Mouse (Mus musculus) liver, embryonic 11.5 days (tissue): Measurements from ENCODE around the gene Fgfr2. TPM values are rescaled to one million over a fixed set of nuclear protein-coding genes. Genes with fewer than 3 reads are reported as not detected.
"Not testable (repeated sequence)": the region's sequence is repeated elsewhere in the genome, so short reads cannot be mapped to it uniquely, and the experiment has no call there.

Experiments
- ATAC-seq: fragments of 200-750 bp; cut with Nextera tagmentation; replicated peaks from 2 replicates; pipeline ENCODE4 v1.8.0; 2017; ENCODE audit warnings: moderate number of reproducible peaks, mild to moderate bottlenecking, moderate TSS enrichment, moderate library complexity; ENCODE audit not compliant: low FRiP score
- DNase-seq: peaks from one replicate; pipeline ENCODE4 v3.0.0-alpha.2; 2017; ENCODE audit warnings: low spot score
- H3K27ac ChIP-seq: fragments of 300-500 bp; sonication (generic); 2 replicates; pipeline ENCODE4 v1.5.1; 2014; ENCODE audit warnings: mild to moderate bottlenecking, low read depth, low read length, control low read depth
- H3K27me3 ChIP-seq: fragments of 300-500 bp; sonication (generic); replicated peaks from 2 replicates; pipeline ENCODE4 v1.6.1; 2014; ENCODE audit warnings: low read length, mixed read lengths; ENCODE audit not compliant: control insufficient read depth, insufficient read depth
- H3K36me3 ChIP-seq: fragments of 300-500 bp; sonication (generic); 2 replicates; pipeline ENCODE4 v1.6.1; 2014; ENCODE audit warnings: mild to moderate bottlenecking, low read length, moderate library complexity, mixed read lengths; ENCODE audit not compliant: control insufficient read depth, insufficient read depth
- H3K4me1 ChIP-seq: fragments of 300-500 bp; sonication (generic); replicated peaks from 2 replicates; pipeline ENCODE4 v1.6.1; 2014; ENCODE audit warnings: low read length, mixed read lengths; ENCODE audit not compliant: control insufficient read depth, insufficient read depth
- H3K4me2 ChIP-seq: fragments of 300-500 bp; sonication (generic); 2 replicates; pipeline ENCODE4 v1.6.1; 2014; ENCODE audit warnings: mild to moderate bottlenecking, control low read depth, moderate library complexity
- H3K4me3 ChIP-seq: fragments of 300-500 bp; sonication (generic); 2 replicates; pipeline ENCODE4 v1.5.1; 2014; ENCODE audit warnings: low read depth, low read length, control low read depth
- H3K9ac ChIP-seq: fragments of 300-500 bp; sonication (generic); 2 replicates; pipeline ENCODE4 v1.6.1; 2014; ENCODE audit warnings: low read depth, low read length, control low read depth
- H3K9me3 ChIP-seq: fragments of 300-500 bp; sonication (generic); 2 replicates; pipeline ENCODE4 v1.6.1; 2016; ENCODE audit warnings: low read length, inconsistent platforms, mixed read lengths; ENCODE audit not compliant: control insufficient read depth
- WGBS: fragments of 180-500 bp; shearing (Covaris S2); extraction: QIAGEN DNeasy Blood & Tissue Kit; methylation state at CpG from one replicate; pipeline ENCODE4 v1.1.7; 2014; 5-methylcytosine and 5-hydroxymethylcytosine counted together
- polyA plus RNA-seq: library from polyadenylated mRNA; unstranded; fragments of >200 nt; fragmentation: Nextera tagmentation; extraction: Ambion mirVana; gene quantifications from 2 replicates; pipeline ENCODE4 v1.2.1, GENCODE M21; 2014

Gene Fgfr2
- polyA plus RNA-seq, 1 experiment from 2014 or later: 32.6 TPM

DNA sequence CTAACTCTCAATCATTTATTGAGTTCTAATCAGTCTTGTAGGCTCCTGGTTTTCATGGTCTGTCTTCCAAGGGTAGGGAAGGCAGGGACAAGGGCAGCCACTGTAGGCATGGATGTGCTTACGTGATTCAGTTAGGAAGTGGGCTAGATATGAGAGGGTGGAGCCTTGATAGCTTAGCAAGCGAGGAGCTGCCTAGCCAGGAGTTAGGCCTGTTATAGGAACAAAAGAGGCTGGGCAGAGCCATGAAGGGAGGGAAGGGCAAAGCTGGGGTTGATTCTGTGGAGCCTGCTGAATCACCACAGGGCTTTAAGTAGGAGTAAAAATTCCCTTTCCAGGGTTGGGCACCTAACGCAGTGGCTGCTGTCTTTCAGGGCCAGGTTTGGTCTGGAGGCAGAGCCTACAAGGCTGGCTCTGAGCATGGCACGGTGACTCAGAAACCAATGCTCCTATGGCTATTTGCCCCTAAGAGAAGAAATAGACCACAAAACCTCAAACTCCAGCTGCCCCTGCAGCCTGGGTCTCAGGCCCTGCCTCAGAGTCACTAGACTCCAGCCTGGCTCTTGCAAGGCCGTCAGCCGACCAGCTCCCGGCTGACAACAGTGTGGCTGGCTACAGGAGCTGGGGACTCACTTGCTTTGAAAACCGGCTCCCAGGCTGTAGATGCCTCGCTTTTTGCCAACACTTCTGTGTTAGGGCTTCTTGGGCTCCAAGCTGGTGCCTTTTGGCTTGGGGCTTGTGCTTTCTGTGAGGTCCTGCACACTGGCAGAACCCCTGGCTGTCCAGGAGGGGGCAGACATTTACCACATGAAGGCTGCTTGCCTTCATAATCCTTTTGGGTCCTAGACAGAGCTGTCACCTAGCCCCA is 2449.7 kb downstream of the Fgfr2 start:
- no peak for DNase-seq

GRCm38 (mm10) chr7:130671301-130671700 is 2451.8 kb downstream of the Fgfr2 start:
- Histone ChIP-seq H3K4me3 (no peak overlapping the region), H3K4me2 (no peak overlapping the region), H3K27me3 (no peaks in the 10 kb centered on the region), H3K9ac (no peak overlapping the region), H3K9me3 (no peaks in the 10 kb centered on the region), H3K36me3 (no peaks in the 10 kb centered on the region; the same call in 1 of the 2 replicates), H3K27ac (no peak overlapping the region), H3K4me1 (peaks cover 22% of the 10 kb centered on the region)
- no peak for DNase-seq
- no peak for ATAC-seq
- 61% methylated on average over 6 of the region's 6 CpGs for WGBS

More for the DNA sequence above, 2449.7 kb downstream of the Fgfr2 start:
- Histone ChIP-seq H3K9me3 (no peaks in the 10 kb centered on the region), H3K27ac (no peak overlapping the region), H3K27me3 (no peaks in the 10 kb centered on the region), H3K4me1 (peaks cover 22% of the 10 kb centered on the region), H3K9ac (no peak overlapping the region), H3K4me3 (no peak overlapping the region), H3K36me3 (no peaks in the 10 kb centered on the region; the same call in 1 of the 2 replicates), H3K4me2 (no peak overlapping the region)
- 53% methylated on average over 9 of the region's 9 CpGs for WGBS
- ATAC-seq: 0 out of 2 replicates have a peak, but pooled peaks have one; percentile 40

GRCm38 (mm10) chr7:130670358-130670757 is 2452.8 kb downstream of the Fgfr2 start:
- H3K4me1 ChIP-seq: peaks cover 22% of the 10 kb centered on the region
- H3K9ac ChIP-seq: no peak overlapping the region
- ATAC-seq: no peak
- no peaks in the 10 kb centered on the region for H3K27me3 ChIP-seq
- H3K9me3 ChIP-seq: no peaks in the 10 kb centered on the region; the same call in 1 of the 2 replicates
- H3K4me2 ChIP-seq: no peak overlapping the region
- DNase-seq: no peak
- no peaks in the 10 kb centered on the region; the same call in 1 of the 2 replicates for H3K36me3 ChIP-seq
- H3K4me3 ChIP-seq: no peak overlapping the region
- peak overlapping the region; percentile 7; the same call in 1 of the 2 replicates for H3K27ac ChIP-seq
- WGBS: 71% methylated on average over 4 of the region's 4 CpGs

DNA sequence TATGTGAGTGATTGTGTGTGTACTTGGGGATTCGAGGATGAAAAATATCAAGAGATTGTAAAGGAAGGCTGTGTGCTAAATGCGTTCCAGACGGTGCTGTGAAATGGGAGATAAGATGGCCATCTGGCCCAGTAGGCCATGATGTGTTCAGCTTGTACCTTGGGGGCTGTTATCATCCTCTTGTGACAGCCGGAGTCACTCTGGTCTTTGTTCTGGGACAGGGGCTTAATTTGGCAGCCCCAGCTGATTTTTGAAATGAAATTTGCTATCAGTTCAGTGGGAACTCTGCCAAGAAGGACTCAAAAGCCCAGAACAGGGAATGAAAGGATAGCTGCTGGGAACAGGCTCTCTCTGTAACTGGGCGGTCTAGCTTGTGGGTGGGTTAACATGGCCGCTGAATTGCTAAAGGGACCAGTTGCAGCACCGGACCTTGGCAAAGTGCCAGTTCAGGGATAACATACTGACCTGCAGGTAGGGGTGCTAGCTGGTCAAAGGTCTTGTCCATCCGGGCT is 2453.7 kb downstream of the Fgfr2 start:
- no peak for DNase-seq
- no peak overlapping the region for H3K4me3 ChIP-seq
- WGBS: 39% methylated on average over 8 of the region's 8 CpGs
- 0 out of 2 replicates have a peak, but pooled peaks have one; percentile 22 for ATAC-seq
- no peak overlapping the region for H3K4me2 ChIP-seq
- H3K27ac ChIP-seq: peak overlapping the region; percentile 41; the same call in 1 of the 2 replicates
- H3K9me3 ChIP-seq: peaks cover 2% of the 10 kb centered on the region; the same call in 1 of the 2 replicates
- no peaks in the 10 kb centered on the region; the same call in 1 of the 2 replicates for H3K36me3 ChIP-seq
- peaks cover 22% of the 10 kb centered on the region for H3K4me1 ChIP-seq
- H3K27me3 ChIP-seq: no peaks in the 10 kb centered on the region
- no peak overlapping the region for H3K9ac ChIP-seq

GRCm38 (mm10) chr7:130668729-130669281 is 2454.3 kb downstream of the Fgfr2 start:
- Histone ChIP-seq H3K9ac (no peak overlapping the region), H3K4me2 (no peak overlapping the region), H3K27ac (0 out of 2 replicates have a peak overlapping the region, but pooled peaks have one; percentile 41), H3K4me3 (no peak overlapping the region), H3K36me3 (no peaks in the 10 kb centered on the region; the same call in 1 of the 2 replicates), H3K27me3 (no peaks in the 10 kb centered on the region), H3K4me1 (peaks cover 21% of the 10 kb centered on the region), H3K9me3 (peaks cover 3% of the 10 kb centered on the region; the same call in 1 of the 2 replicates)
- 52% methylated on average over 7 of the region's 7 CpGs for WGBS
- 0 out of 2 replicates have a peak, but pooled peaks have one; percentile 6 for ATAC-seq
- no peak for DNase-seq

- 94% methylated on average over 1 of the region's 1 CpGs for WGBS
- not testable (repeated sequence) for ATAC-seq, H3K4me3 ChIP-seq, H3K27me3 ChIP-seq, H3K9ac ChIP-seq, H3K4me2 ChIP-seq, H3K36me3 ChIP-seq, H3K27ac ChIP-seq, H3K9me3 ChIP-seq, DNase-seq
- peaks cover 17% of the 10 kb centered on the region for H3K4me1 ChIP-seq
Observed at GRCm38 (mm10) chr7:130668013-130668412, 2455.1 kb downstream of the Fgfr2 start.

GRCm38 (mm10) chr7:130665358-130665757 is 2457.8 kb downstream of the Fgfr2 start:
- H3K9ac ChIP-seq: no peak overlapping the region
- peaks cover 14% of the 10 kb centered on the region for H3K4me1 ChIP-seq
- peaks cover 5% of the 10 kb centered on the region; the same call in 1 of the 2 replicates for H3K36me3 ChIP-seq
- no peak for ATAC-seq
- H3K4me3 ChIP-seq: no peak overlapping the region
- no peak for DNase-seq
- 95% methylated on average over 9 of the region's 9 CpGs for WGBS
- no peak overlapping the region for H3K27ac ChIP-seq
- no peaks in the 10 kb centered on the region for H3K27me3 ChIP-seq
- no peak overlapping the region for H3K4me2 ChIP-seq
- peaks cover 3% of the 10 kb centered on the region; the same call in 1 of the 2 replicates for H3K9me3 ChIP-seq

DNA sequence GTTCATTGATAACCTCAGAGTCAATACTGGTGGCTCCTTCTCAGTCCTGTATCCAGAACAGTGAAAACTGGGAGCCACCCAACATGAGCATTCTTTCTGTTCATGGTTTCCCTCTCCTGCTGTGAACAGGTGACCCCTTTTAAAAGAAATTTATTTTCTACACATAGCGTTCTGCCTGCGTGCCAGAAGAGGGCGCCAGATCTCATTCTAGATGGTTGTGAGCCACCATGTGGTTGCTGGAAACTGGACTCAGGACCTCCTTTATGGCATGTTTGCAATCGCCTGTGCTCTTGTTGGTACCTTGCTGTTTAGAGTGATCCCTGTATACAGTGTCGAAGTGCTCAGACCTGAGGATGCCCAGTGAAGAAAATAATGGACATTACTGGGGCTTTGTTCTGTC is 2458.5 kb downstream of the Fgfr2 start:
- H3K4me2 ChIP-seq: no peak overlapping the region
- DNase-seq (no peak), ATAC-seq (no peak)
- H3K9me3 ChIP-seq: peaks cover 3% of the 10 kb centered on the region; the same call in 1 of the 2 replicates
- 85% methylated on average over 5 of the region's 5 CpGs for WGBS
- peaks cover 9% of the 10 kb centered on the region for H3K4me1 ChIP-seq
- H3K27ac ChIP-seq: no peak overlapping the region
- H3K4me3 ChIP-seq: no peak overlapping the region
- H3K9ac ChIP-seq: no peak overlapping the region
- peaks cover 5% of the 10 kb centered on the region; the same call in 1 of the 2 replicates for H3K36me3 ChIP-seq
- H3K27me3 ChIP-seq: no peaks in the 10 kb centered on the region
